Mouse (Mus musculus): ENCODE measurements around the gene Qdpr. TPM values are rescaled to one million over a fixed set of nuclear protein-coding genes. Genes with fewer than 3 reads are reported as not detected.

Gene Qdpr
- polyA plus RNA-seq, 1 experiment from 2014 or later = 127 TPM

DNA sequence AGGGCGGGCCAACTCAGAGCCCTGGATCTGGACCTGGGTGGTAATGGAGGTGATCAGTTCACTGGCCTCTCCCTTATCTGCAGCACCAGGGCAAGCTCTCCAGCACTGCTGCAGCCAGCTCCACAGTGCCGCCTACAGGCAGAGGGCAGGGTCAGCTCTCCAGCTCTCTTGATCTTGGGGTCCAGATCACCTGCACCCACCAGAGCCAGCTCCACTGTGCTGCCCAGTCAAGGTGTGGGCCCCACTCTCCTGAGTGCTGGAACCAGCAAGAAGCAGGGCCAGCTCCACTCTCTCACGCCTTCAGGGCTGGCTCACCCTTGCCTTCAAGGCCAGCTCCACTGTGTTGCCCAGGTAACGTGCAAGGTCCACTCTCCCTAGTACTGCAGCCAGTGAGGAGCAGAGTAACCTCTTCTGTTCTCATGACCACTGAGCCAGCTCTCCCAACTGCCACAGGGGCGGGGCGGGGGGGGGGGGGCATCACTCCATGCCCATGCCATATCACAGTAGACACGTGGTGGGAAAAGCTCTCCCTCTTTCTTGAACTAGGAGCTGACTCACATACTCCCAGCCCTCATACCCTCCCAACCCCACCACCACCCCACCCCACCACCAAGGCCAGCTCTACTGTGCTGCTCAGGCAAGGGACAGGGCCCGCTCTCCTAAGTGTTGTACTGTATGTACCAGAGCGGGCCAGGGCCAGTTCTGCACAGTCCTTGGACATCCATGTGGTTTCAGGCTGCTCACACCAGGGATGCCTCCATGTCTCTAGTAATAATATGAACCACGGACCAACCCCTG, 30.0 kb downstream of the Qdpr start:
- no peaks in the 10 kb centered on the region for H3K36me3 ChIP-seq (replicated peaks)
- no peak overlapping the region for H3K4me3 ChIP-seq
- peaks cover 3% of the 10 kb centered on the region; the same call in 1 of the 2 replicates for H3K4me1 ChIP-seq
- no peaks in the 10 kb centered on the region for H3K9me3 ChIP-seq
- H3K27ac ChIP-seq = no peak overlapping the region
- H3K27me3 ChIP-seq (ENCODE audit: poor library complexity, severe bottlenecking) = no peaks in the 10 kb centered on the region
- 72% methylated on average over 10 of the region's 10 CpGs for WGBS
- no peak for DNase-seq (ENCODE audit: extremely low spot score, low spot score)

DNA sequence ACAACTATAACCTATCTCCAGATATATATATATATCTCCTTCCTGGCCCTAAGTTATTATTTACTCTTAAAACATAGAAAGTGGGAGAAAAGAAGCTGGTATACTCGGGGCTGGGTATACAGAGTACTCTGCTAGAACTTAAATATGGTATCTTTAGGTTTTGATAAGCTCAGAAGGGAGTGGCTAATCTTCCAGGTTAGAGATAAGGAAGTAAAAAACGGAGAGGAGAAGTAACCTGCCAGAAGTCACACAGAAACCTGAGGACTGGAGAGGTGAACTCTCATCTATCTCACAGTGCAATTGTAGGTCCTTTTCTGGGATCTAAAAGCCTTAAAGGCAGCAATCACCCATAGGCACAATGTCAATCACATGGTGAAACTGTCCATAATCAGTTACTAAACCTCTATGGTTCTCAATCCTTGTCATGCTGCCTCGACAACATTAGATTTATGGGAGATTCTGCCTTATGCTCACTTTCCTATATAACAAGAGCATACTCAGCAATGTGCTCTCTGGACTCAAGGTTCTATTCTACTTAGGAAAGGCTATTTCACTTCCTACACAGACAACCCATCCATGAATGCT, 32.1 kb downstream of the Qdpr start:
- Histone ChIP-seq H3K4me3 (no peak overlapping the region), H3K36me3 (replicated peaks) (no peaks in the 10 kb centered on the region), H3K27me3 (ENCODE audit: poor library complexity, severe bottlenecking) (no peaks in the 10 kb centered on the region), H3K9me3 (no peaks in the 10 kb centered on the region), H3K4me1 (peaks cover 3% of the 10 kb centered on the region; the same call in 1 of the 2 replicates), H3K27ac (no peak overlapping the region)
- DNase-seq (ENCODE audit: extremely low spot score, low spot score) = no peak
- 77% methylated on average over 3 of the region's 3 CpGs for WGBS

DNA sequence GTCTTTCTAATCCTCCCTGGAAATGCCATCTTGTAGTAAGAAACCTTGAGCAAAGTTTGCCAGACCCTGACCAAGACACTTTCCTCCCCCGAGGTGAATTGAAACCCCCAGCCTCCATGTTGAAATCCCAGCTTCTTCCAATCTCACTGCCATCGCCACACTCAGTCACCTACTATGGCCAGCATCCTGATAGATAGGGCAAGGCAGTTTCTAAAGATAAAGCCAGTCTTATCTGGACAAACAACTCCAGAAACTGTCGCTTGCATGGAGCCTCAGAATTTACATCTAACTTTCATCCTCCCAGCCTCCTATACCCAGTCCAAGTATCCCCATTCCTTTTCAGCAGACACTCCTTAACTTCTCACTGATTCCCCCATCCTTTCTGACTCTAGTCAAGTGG, 33.6 kb downstream of the Qdpr start:
- Histone ChIP-seq H3K36me3 (replicated peaks) (no peaks in the 10 kb centered on the region), H3K9me3 (no peaks in the 10 kb centered on the region), H3K27me3 (ENCODE audit: poor library complexity, severe bottlenecking) (no peaks in the 10 kb centered on the region), H3K4me3 (no peak overlapping the region), H3K27ac (no peak overlapping the region), H3K4me1 (no peaks in the 10 kb centered on the region)
- DNase-seq (ENCODE audit: extremely low spot score, low spot score) = no peak
- WGBS = 91% methylated on average over 3 of the region's 3 CpGs

DNA sequence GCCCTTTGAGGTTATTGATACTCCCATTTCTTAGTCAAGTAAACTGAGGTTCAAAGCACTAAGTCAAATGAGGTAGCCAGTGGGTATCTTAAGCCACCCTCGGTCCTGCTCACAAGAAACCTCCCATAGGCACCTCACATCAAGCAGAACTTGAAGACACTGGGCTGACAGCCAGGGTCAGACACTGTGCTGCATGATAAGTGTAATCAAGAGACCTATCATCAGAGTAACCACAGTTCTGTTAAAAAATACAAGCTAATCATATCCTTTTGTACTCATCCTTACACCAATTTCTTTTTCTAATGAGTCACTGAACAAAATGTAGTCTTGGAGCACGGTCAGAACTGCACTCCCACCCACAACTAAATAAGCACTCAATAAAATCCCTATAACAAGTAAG, 43.9 kb downstream of the Qdpr start:
- Histone ChIP-seq H3K4me3 (no peak overlapping the region), H3K27me3 (ENCODE audit: poor library complexity, severe bottlenecking) (no peaks in the 10 kb centered on the region), H3K9me3 (no peaks in the 10 kb centered on the region), H3K27ac (no peak overlapping the region), H3K36me3 (replicated peaks) (no peaks in the 10 kb centered on the region), H3K4me1 (0 out of 2 replicates have a peak, but pooled peaks cover 4% of the 10 kb centered on the region)
- 88% methylated on average over 2 of the region's 2 CpGs for WGBS
- no peak for DNase-seq (ENCODE audit: extremely low spot score, low spot score)

DNA sequence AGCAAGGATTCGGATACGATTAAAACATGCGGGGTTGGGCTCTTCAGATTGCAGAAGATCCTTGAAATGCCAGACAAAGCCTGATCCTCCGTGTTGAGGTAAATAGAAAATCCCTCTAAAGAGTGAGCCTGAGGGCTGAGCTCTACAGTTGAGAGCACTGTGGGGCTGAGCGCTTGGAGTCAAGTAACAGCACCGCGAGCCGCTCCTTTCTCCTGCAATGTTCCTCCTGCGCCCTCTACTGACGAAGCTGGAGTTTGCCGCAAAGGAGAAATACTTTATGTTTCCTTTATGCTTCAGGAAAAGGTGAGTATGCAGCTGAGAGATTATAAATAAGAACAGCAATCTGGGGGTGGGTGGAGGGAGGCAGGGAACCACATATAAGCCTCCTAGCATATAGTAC, 47.4 kb downstream of the Qdpr start:
- Histone ChIP-seq H3K4me3 (no peak overlapping the region), H3K27ac (no peak overlapping the region), H3K4me1 (0 out of 2 replicates have a peak, but pooled peaks cover 4% of the 10 kb centered on the region), H3K36me3 (replicated peaks) (no peaks in the 10 kb centered on the region), H3K9me3 (no peaks in the 10 kb centered on the region), H3K27me3 (ENCODE audit: poor library complexity, severe bottlenecking) (no peaks in the 10 kb centered on the region)
- 13% methylated on average over 11 of the region's 11 CpGs for WGBS
- DNase-seq (ENCODE audit: extremely low spot score, low spot score) = peak; percentile 71

DNA sequence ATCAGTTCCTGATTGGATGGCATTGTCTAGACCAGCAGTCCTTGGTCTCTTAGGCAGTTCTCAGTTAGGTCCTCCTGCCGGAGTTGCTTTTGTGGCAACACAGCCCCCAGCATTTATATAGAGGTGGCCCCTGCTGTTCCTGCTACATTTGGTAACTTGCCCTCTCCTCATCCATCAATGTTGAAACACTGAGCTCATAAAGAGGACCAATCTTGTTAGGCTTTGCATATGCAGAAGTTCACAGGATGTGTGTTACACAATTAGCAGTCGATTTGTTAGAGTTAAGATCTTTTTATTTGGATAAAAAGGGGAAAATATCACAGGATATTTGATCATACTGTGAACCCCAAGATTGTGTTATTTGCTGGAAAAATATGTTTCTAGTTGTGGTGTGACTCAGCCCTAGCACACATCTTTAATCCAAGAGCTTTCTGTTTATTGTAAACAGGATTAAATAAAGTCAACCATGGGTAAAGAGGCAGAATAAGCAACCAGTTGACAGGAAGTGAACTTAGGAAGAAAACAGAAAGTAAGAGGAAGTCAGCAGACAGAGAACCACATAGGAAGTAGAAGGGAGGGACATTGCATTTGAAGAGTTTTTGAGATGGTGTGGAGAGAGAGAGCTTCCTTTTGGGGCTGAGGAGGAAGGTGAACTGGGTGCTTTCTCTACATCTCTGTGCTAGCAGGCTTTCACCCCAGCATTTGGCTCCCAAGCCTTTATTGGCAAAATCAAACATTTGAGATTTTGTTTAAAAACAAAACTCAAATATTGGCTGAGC, 65.8 kb downstream of the Qdpr start:
- H3K27me3 ChIP-seq (ENCODE audit: poor library complexity, severe bottlenecking) = no peaks in the 10 kb centered on the region
- no peaks in the 10 kb centered on the region for H3K36me3 ChIP-seq (replicated peaks)
- no peak overlapping the region for H3K4me3 ChIP-seq
- no peaks in the 10 kb centered on the region for H3K9me3 ChIP-seq
- H3K27ac ChIP-seq = no peak overlapping the region
- no peak for DNase-seq (ENCODE audit: extremely low spot score, low spot score)
- WGBS = 86% methylated on average over 2 of the region's 2 CpGs
- H3K4me1 ChIP-seq = no peaks in the 10 kb centered on the region

Other genes starting within 250 kb of the Qdpr start
- gene Clrn2, start 3.5 kb upstream of the Qdpr start, polyA plus RNA-seq (2016; fragmentation: Nextera tagmentation; extraction: Ambion mirVana) = 0.15 TPM in 1 of 2 replicates, not detected in the other
- 114 and 116 TPM in 2 replicates for gene Lap3, start 43.1 kb upstream of the Qdpr start, polyA plus RNA-seq (2016; fragmentation: Nextera tagmentation; extraction: Ambion mirVana)
- 287 and 301 TPM in 2 replicates for gene Med28, start 70.0 kb upstream of the Qdpr start, polyA plus RNA-seq (2016; fragmentation: Nextera tagmentation; extraction: Ambion mirVana)
- gene Fam184b, start 189.4 kb upstream of the Qdpr start, polyA plus RNA-seq (2016; fragmentation: Nextera tagmentation; extraction: Ambion mirVana) = 1.2 and 1.4 TPM in 2 replicates
- 81.2 and 83.1 TPM in 2 replicates for gene Ncapg, start 219.7 kb upstream of the Qdpr start, polyA plus RNA-seq (2016; fragmentation: Nextera tagmentation; extraction: Ambion mirVana)